Mouse (Mus musculus) kidney, postnatal 0 days (tissue): ENCODE results near the gene Gjc1. TPM values are rescaled to one million over a fixed set of nuclear protein-coding genes. Genes with fewer than 3 reads are reported as not detected.

Experiments
- ATAC-seq: fragments of 200-750 bp; cut with Nextera tagmentation; replicated peaks from 2 replicates; pipeline ENCODE4 v1.8.0; 2017; ENCODE audit warnings: low read depth, moderate number of reproducible peaks, moderate TSS enrichment, moderate library complexity; ENCODE audit not compliant: low FRiP score
- DNase-seq: peaks from one replicate; pipeline ENCODE4 v3.0.0-alpha.2; 2016; ENCODE audit warnings: low spot score
- H3K27ac ChIP-seq: fragments of 300-500 bp; sonication (generic); 2 replicates; pipeline ENCODE4 v1.5.1; 2014; ENCODE audit warnings: mild to moderate bottlenecking
- H3K27me3 ChIP-seq: fragments of 300-500 bp; sonication (generic); 2 replicates; pipeline ENCODE4 v1.6.1; 2014; ENCODE audit warnings: low read length, mixed read lengths; ENCODE audit not compliant: insufficient read depth
- H3K36me3 ChIP-seq: fragments of 300-500 bp; sonication (generic); 2 replicates; pipeline ENCODE4 v1.6.1; 2014; ENCODE audit warnings: low read length, mixed read lengths; ENCODE audit not compliant: insufficient read depth
- H3K4me1 ChIP-seq: fragments of 300-500 bp; sonication (generic); replicated peaks from 2 replicates; pipeline ENCODE4 v1.6.1; 2014; ENCODE audit warnings: antibody characterized with exemption, low read length, mixed read lengths; ENCODE audit not compliant: insufficient read depth
- H3K4me2 ChIP-seq: fragments of 300-500 bp; sonication (generic); 2 replicates; pipeline ENCODE4 v1.6.1; 2014; ENCODE audit warnings: mild to moderate bottlenecking, low read length, moderate library complexity, mixed read lengths
- H3K4me3 ChIP-seq: fragments of 300-500 bp; sonication (generic); replicated peaks from 2 replicates; pipeline ENCODE4 v1.5.1; 2014; ENCODE audit warnings: low read depth, low read length
- H3K9ac ChIP-seq: fragments of 300-500 bp; sonication (generic); 2 replicates; pipeline ENCODE4 v1.6.1; 2014; ENCODE audit warnings: low read depth, low read length
- H3K9me3 ChIP-seq: fragments of 300-500 bp; sonication (generic); replicated peaks from 2 replicates; pipeline ENCODE4 v1.6.1; 2016; ENCODE audit warnings: low read length, inconsistent platforms, mixed read lengths
- CTCF ChIP-seq: IDR thresholded peaks from 2 replicates; pipeline ENCODE4 v1.5.1; 2016; ENCODE audit warnings: antibody characterized with exemption, low read depth, mild to moderate bottlenecking, moderate library complexity
- WGBS: fragments of 180-500 bp; shearing (Covaris S2); extraction: QIAGEN DNeasy Blood & Tissue Kit; methylation state at CpG from one replicate; pipeline ENCODE4 v1.1.7; 2014; 5-methylcytosine and 5-hydroxymethylcytosine counted together
- polyA plus RNA-seq: library from polyadenylated mRNA; unstranded; fragments of >200 nt; fragmentation: Nextera tagmentation; extraction: Ambion mirVana; gene quantifications from 2 replicates; pipeline ENCODE4 v1.2.1, GENCODE M21; 2015

Gjc1 gene
- polyA plus RNA-seq, 1 experiment from 2014 or later = 44.2 TPM

DNA sequence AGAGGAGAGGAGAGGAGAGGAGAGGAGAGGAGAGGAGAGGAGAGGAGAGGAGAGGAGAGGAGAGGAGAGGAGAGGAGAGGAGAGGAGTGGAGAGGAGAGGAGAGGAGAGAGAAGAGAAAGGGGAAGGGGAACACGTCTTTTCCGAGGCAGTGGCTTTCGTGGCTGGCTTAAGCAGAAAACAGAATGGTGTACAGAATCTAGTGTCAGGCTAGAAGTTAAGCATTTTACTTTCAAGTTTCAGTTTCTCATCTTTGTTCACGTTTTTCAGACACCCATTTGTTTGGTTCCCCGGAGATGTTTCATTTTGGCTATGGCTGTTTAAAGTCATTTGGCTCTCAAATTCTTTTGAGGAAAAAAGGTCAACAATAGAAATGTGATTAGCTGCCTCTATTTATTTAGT lies 11.3 kb downstream of the Gjc1 start:
- no peak overlapping the region for H3K27ac ChIP-seq

DNA sequence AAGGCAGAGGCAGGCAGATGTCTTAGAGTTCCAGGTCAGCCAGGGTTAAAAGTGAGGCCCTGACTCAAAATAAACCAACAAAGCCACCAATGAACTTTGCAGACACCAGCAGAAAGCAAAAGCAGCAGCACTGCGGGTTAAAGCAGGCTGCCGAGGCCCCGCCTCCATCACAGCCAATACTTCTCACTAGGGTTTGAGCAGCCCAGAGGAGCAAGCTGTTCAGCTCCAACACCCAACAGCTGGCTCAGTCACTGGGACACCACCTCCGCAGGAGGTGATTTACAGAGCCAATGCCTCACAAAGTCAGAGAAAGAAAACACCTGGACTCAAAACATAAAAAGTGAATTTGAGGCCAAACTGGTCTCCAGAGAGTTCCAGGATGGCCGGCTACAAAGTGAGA lies 16.0 kb downstream of the Gjc1 start:
- no peak overlapping the region for H3K27ac ChIP-seq
- 46% methylated on average over 5 of the region's 5 CpGs for WGBS
- DNase-seq (peak; percentile 38), ATAC-seq (no peak)
- no peak overlapping the region for H3K4me3 ChIP-seq
- H3K4me2 ChIP-seq = no peak overlapping the region
- H3K27me3 ChIP-seq = no peaks in the 10 kb centered on the region
- H3K9me3 ChIP-seq = no peaks in the 10 kb centered on the region
- no peak for TF ChIP-seq CTCF
- H3K9ac ChIP-seq = no peak overlapping the region
- H3K4me1 ChIP-seq = no peaks in the 10 kb centered on the region
- H3K36me3 ChIP-seq = peaks cover 17% of the 10 kb centered on the region; the same call in 1 of the 2 replicates

More for the DNA sequence above, 11.3 kb downstream of the Gjc1 start:
- no peaks in the 10 kb centered on the region for H3K9me3 ChIP-seq
- ATAC-seq = no peak
- H3K27me3 ChIP-seq = no peaks in the 10 kb centered on the region
- H3K4me3 ChIP-seq = no peak overlapping the region
- no peak overlapping the region for H3K9ac ChIP-seq
- no peak for DNase-seq
- WGBS = 63% methylated on average over 5 of the region's 5 CpGs
- H3K36me3 ChIP-seq = no peaks in the 10 kb centered on the region
- no peak overlapping the region for H3K4me2 ChIP-seq
- no peak for TF ChIP-seq CTCF
- H3K4me1 ChIP-seq = 0 out of 2 replicates have a peak, but pooled peaks cover 3% of the 10 kb centered on the region

DNA sequence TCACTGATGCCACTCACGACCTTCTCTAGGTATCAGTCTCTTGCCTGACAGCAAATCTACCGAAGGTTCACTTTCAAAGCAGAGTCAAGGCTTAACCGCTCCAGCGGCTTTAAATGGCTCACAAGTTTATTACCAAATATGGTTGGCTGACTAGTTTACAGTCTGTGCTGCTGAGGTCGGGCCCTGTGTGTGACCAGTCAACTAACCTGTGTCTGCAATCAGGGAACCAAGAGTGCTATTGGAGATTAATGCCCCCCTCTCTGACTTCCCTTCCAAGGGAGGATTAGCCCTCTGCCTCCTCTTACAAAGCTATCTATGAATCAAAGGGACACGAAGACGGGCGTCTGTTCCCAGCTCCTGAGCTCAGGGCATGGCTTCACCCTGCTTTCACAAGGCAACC lies 25.3 kb downstream of the Gjc1 start:
- Histone ChIP-seq H3K4me3 (no peak overlapping the region), H3K9me3 (no peaks in the 10 kb centered on the region), H3K36me3 (no peaks in the 10 kb centered on the region; the same call in 1 of the 2 replicates), H3K27ac (no peak overlapping the region), H3K9ac (no peak overlapping the region), H3K4me2 (no peak overlapping the region), H3K4me1 (peaks cover 22% of the 10 kb centered on the region), H3K27me3 (no peaks in the 10 kb centered on the region)
- no peak for ATAC-seq
- peak; percentile 57 for DNase-seq
- no peak for TF ChIP-seq CTCF
- 21% methylated on average over 8 of the region's 8 CpGs for WGBS

DNA sequence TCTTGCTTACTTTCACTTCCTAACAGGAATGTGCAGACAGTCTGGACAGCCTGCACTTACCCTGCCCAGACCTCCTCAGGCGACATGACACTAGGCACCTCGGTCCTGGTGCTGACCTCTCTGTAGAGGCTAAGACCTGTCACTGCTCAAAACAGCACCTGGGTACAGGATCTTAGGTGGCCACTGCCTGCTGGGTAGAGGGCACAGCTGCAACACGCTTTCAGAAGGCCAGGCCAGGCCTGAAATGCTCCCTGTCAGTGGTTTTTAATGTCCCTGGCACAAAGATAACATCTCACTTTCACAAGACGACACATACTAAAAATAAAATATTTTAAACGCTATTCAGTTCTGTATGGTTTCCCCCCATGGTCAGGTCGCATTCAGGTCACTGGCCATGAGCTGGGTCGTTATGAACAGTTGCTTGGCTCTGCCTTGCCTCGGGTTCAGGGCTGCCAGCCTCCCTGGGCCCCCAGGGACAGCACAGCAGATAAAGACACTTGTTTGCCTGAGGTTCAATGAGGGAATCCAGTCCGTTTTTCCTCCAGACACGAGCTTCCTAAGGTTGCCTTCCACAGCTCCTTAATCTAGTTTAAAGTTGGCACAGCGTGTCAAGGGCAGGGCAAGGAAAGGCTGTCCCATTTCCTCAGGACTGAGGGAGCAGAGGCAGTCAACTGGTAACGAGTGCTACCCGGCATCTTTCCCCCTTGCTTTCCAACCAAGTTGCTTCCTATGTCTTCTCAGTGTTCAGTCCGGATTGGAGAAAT lies 27.6 kb downstream of the Gjc1 start:
- Histone ChIP-seq H3K27me3 (no peaks in the 10 kb centered on the region), H3K4me3 (no peak overlapping the region), H3K9ac (no peak overlapping the region; the same call in 1 of the 2 replicates), H3K4me1 (peaks cover 22% of the 10 kb centered on the region), H3K9me3 (no peaks in the 10 kb centered on the region), H3K27ac (peak overlapping the region; percentile 10; the same call in 1 of the 2 replicates), H3K4me2 (no peak overlapping the region), H3K36me3 (no peaks in the 10 kb centered on the region; the same call in 1 of the 2 replicates)
- ATAC-seq (no peak), DNase-seq (no peak)
- WGBS = 16% methylated on average over 14 of the region's 14 CpGs
- no peak for TF ChIP-seq CTCF

DNA sequence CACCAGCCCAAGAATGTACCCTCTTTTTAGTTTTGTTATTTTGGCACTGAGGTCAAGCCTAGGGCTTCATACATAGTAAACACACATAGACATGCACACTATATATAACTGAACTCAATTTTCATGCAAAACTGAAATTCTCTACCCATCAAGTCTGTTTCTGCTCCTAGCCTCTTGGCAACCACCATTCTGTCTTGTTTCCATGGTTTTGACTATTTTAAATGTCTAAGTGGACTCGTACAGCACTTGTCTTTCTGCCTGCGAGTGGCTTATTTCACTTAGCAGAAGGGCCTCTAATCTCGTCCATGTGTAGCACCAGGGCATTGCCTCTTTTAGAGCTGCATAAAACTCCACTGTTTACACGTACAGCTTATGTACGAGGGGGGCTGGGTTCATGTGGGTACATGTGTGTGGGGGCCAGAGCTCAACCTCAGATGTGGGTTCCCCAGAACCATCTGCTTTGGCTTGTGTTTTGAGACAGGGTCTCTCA lies 31.8 kb downstream of the Gjc1 start:
- H3K4me2 ChIP-seq = no peak overlapping the region
- 79% methylated on average over 5 of the region's 5 CpGs for WGBS
- no peak for ATAC-seq

DNA sequence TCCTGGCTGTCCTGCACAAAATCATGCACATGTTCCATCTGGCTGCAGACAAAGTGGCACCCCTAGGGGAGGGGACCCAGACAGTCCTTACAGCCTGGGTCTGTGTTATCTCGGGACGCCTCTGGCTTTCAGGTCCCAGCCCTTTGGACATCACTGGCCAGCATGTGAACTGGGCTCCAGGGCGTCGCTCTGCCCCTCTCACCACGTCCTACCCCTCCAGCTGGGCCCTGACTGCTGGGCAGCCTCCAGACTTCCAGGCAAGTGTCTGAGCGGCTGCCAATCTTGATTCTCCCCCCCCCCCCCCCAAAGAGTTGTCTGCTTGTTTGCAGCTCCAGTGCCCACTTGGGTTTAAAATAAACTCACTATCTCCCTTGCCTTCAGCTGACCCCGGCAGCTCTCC lies 36.1 kb downstream of the Gjc1 start:
- Histone ChIP-seq H3K4me3 (no peak overlapping the region), H3K9ac (no peak overlapping the region), H3K9me3 (no peaks in the 10 kb centered on the region), H3K27ac (no peak overlapping the region), H3K4me1 (0 out of 2 replicates have a peak, but pooled peaks cover 4% of the 10 kb centered on the region), H3K4me2 (no peak overlapping the region), H3K27me3 (no peaks in the 10 kb centered on the region), H3K36me3 (no peaks in the 10 kb centered on the region)
- WGBS = 70% methylated on average over 7 of the region's 7 CpGs
- TF ChIP-seq CTCF = no peak
- no peak for DNase-seq
- no peak for ATAC-seq

More for the DNA sequence above, 31.8 kb downstream of the Gjc1 start:
- Histone ChIP-seq H3K4me1 (peaks cover 12% of the 10 kb centered on the region; the same call in 1 of the 2 replicates), H3K4me3 (no peak overlapping the region), H3K27ac (no peak overlapping the region), H3K36me3 (no peaks in the 10 kb centered on the region), H3K9me3 (no peaks in the 10 kb centered on the region), H3K27me3 (no peaks in the 10 kb centered on the region), H3K9ac (no peak overlapping the region)
- DNase-seq = no peak
- no peak for TF ChIP-seq CTCF
